Mouse (Mus musculus): ENCODE data around the gene Wfdc10.

GRCm38 (mm10) chr2:164615386-164615785 lies 40.5 kb upstream of the Wfdc10 start:
- TF ChIP-seq CTCF (IDR thresholded peaks at IDR 0.05; ENCODE audit: borderline replicate concordance, extremely low read depth, insufficient read depth, insufficient read length) (no peak), POLR2A (IDR thresholded peaks at IDR 0.05; ENCODE audit: borderline replicate concordance, extremely low read depth, insufficient read depth, insufficient read length, poor library complexity, severe bottlenecking) (no peak)
